Mouse (Mus musculus): ENCODE measurements around the gene Ube4b.
A peak's percentile ranks its signal among the peaks of the same experiment; 100 is the strongest.

DNA sequence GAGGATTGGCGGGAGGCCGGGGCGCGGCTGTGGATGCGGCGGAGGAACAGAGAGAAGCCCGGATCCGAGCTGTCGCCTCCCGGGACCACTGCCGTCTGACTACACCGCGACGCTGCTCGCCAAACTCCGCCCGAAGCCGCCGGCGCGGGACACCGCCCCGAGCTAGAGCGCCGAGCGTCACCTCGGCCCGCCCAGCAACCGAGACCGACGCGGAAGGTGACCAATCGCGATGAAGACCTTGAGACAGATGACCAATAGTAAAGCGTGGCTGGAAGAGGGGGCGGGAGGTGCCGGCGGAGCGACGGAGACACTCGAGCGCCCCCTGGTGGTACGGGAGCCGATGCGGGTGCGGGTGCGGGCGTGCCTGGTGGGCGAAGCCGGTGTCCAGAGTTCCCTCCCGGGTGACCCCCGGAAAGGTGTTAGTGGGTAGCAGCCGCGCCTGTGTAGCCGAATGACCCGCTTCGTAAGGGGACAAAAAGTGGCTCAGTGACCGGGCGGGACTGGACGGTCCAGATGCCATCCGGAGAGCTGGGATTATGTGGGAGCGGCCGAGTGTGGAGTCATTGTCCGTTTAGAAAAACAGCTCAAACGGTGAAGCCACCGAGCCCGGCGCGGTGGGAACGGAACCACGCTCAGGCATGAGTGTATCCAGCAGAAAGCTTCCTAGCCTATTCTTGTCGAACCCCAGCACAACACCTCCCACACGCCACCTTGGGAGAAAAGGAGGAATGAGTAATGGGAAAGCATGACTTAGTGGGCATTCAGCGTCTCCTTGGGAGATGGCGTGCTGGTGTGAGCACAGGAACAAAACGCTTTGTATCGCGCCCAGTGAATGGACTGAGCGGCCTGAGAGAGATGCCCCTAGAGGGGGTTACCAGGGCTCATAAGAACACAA lies 118.7 kb downstream of the Ube4b start, which contains the start of gene Kif1b:
- TF ChIP-seq CTCF (IDR thresholded peaks at IDR 0.05; ENCODE audit: borderline replicate concordance, control insufficient read depth, extremely low read depth, insufficient read depth, low read length, poor library complexity) (peak; percentile 98), POLR2A (IDR thresholded peaks at IDR 0.05; ENCODE audit: control insufficient read depth, extremely low read depth, insufficient read depth, low read length, poor library complexity) (peak; percentile 68)

All from thymus, adult 2 months (tissue).